Mouse (Mus musculus): ENCODE results near the gene Ssc4d. TPM values are rescaled to one million over a fixed set of nuclear protein-coding genes. Genes with fewer than 3 reads are reported as not detected.

Ssc4d gene
- polyA plus RNA-seq, 1 experiment from 2014 or later, result 3.4 TPM

DNA sequence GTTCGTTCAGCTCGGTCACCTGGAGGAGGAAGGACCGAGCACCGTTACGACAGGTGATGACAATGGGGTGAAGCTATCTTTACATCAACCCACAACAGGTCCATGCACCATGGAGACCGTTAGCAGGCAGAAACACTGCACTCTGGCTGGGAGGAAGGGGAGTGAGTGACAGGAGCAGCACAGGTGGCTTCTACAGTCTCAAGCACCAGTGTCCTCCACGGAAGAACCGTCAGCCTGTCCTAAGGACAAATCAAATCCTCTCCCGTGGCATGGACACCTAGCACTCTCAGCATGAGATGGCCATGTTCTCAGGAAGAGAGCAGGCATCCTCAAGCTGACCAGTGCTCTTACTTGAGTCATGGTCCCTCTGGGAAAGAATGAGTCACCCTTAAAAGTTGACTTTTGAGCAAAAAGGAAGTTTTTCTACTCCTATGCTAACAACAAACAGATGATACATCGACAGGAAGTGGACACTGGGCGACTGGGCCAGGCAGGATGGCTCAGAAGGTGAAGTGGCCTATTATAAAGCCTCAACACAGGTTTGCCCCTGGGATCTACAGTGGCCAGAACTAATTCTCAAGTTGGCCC is 62.6 kb downstream of the Ssc4d start:
- Histone ChIP-seq H3K4me1 (ENCODE audit: control insufficient read depth, insufficient read depth, low read depth, low read length) (no peaks in the 10 kb centered on the region), H3K9me3 (ENCODE audit: control insufficient read depth, low read length) (no peaks in the 10 kb centered on the region), H3K36me3 (ENCODE audit: control insufficient read depth, insufficient read depth, low read length) (peaks cover 26% of the 10 kb centered on the region), H3K4me2 (ENCODE audit: low read length) (no peak overlapping the region), H3K4me3 (ENCODE audit: low read length) (no peak overlapping the region), H3K27me3 (replicated peaks; ENCODE audit: control insufficient read depth, insufficient read depth, low read length) (no peaks in the 10 kb centered on the region), H3K9ac (ENCODE audit: low read depth, low read length) (no peak overlapping the region), H3K27ac (ENCODE audit: low read depth, low read length) (no peak overlapping the region)
- no peak for ATAC-seq
- 87% methylated on average over 11 of the region's 11 CpGs for WGBS

DNA sequence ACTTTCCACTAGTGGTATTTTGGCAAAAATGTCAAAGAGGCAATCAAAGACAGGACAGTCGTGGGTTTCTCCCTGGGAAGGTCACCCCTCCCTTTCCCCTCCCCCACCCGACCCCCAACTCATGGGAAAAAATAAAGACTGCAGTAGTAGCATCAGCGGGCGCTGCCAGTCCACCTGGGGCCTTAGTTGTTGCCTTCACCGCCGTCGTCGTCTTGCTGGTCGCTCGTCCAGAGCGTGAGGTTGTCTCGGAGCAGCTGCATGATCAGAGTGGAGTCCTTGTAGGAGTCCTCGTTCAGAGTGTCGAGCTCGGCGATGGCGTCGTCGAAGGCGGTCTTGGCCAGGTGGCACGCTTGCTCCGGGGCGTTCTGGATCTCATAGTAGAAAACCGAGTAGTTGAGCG is 63.5 kb downstream of the Ssc4d start:
- H3K27ac ChIP-seq (ENCODE audit: low read depth, low read length), result no peak overlapping the region
- no peaks in the 10 kb centered on the region for H3K27me3 ChIP-seq (replicated peaks; ENCODE audit: control insufficient read depth, insufficient read depth, low read length)
- WGBS, result 85% methylated on average over 25 of the region's 25 CpGs
- ATAC-seq, result no peak
- H3K4me1 ChIP-seq (ENCODE audit: control insufficient read depth, insufficient read depth, low read depth, low read length), result no peaks in the 10 kb centered on the region
- no peaks in the 10 kb centered on the region for H3K9me3 ChIP-seq (ENCODE audit: control insufficient read depth, low read length)
- no peak overlapping the region for H3K4me3 ChIP-seq (ENCODE audit: low read length)
- H3K4me2 ChIP-seq (ENCODE audit: low read length), result no peak overlapping the region
- no peak overlapping the region for H3K9ac ChIP-seq (ENCODE audit: low read depth, low read length)
- peaks cover 26% of the 10 kb centered on the region for H3K36me3 ChIP-seq (ENCODE audit: control insufficient read depth, insufficient read depth, low read length)

Other genes with a start within 250 kb of the Ssc4d start
- 90.3 and 93.5 TPM in 2 replicates for gene Tmem120a, start 230.1 kb downstream of the Ssc4d start, polyA plus RNA-seq (2015; fragmentation: Nextera tagmentation; extraction: Ambion mirVana)
- 0.48 and 0.51 TPM in 2 replicates for gene Styxl1, start 196.1 kb downstream of the Ssc4d start, polyA plus RNA-seq (2015; fragmentation: Nextera tagmentation; extraction: Ambion mirVana)
- 670 and 701 TPM in 2 replicates for gene Mdh2, start 196.1 kb downstream of the Ssc4d start, polyA plus RNA-seq (2015; fragmentation: Nextera tagmentation; extraction: Ambion mirVana)
- 59.7 and 65.9 TPM in 2 replicates for gene Srrm3, start 167.6 kb downstream of the Ssc4d start, polyA plus RNA-seq (2015; fragmentation: Nextera tagmentation; extraction: Ambion mirVana)
- gene Hspb1, start 86.6 kb downstream of the Ssc4d start, polyA plus RNA-seq (2015; fragmentation: Nextera tagmentation; extraction: Ambion mirVana), result 15.6 and 29.6 TPM in 2 replicates
- 996 and 1,023 TPM in 2 replicates for gene Ywhag, start 39.9 kb downstream of the Ssc4d start, polyA plus RNA-seq (2015; fragmentation: Nextera tagmentation; extraction: Ambion mirVana)
- 0.15 TPM in 1 of 2 replicates, not detected in the other for gene Zp3, start 5.6 kb upstream of the Ssc4d start, polyA plus RNA-seq (2015; fragmentation: Nextera tagmentation; extraction: Ambion mirVana)
- gene Dtx2, start 20.3 kb upstream of the Ssc4d start, polyA plus RNA-seq (2015; fragmentation: Nextera tagmentation; extraction: Ambion mirVana), result 22.9 and 28.6 TPM in 2 replicates
- 0.04 TPM in 1 of 2 replicates, not detected in the other for gene Upk3b, start 64.0 kb upstream of the Ssc4d start, polyA plus RNA-seq (2015; fragmentation: Nextera tagmentation; extraction: Ambion mirVana)
- 0.25 TPM in 1 of 2 replicates, not detected in the other for gene Upk3bl, start 80.0 kb upstream of the Ssc4d start, polyA plus RNA-seq (2015; fragmentation: Nextera tagmentation; extraction: Ambion mirVana)
- gene Rasa4, start 109.4 kb upstream of the Ssc4d start, polyA plus RNA-seq (2015; fragmentation: Nextera tagmentation; extraction: Ambion mirVana), result 22.2 and 25.0 TPM in 2 replicates
- 198 and 210 TPM in 2 replicates for gene Polr2j, start 142.1 kb upstream of the Ssc4d start, polyA plus RNA-seq (2015; fragmentation: Nextera tagmentation; extraction: Ambion mirVana)
- gene Lrwd1, start 161.5 kb upstream of the Ssc4d start, polyA plus RNA-seq (2015; fragmentation: Nextera tagmentation; extraction: Ambion mirVana), result 25.2 and 26.3 TPM in 2 replicates
- gene Alkbh4, start 161.6 kb upstream of the Ssc4d start, polyA plus RNA-seq (2015; fragmentation: Nextera tagmentation; extraction: Ambion mirVana), result 20.4 and 22.7 TPM in 2 replicates
- 50.1 and 51.0 TPM in 2 replicates for gene Orai2, start 196.2 kb upstream of the Ssc4d start, polyA plus RNA-seq (2015; fragmentation: Nextera tagmentation; extraction: Ambion mirVana)
- 63.1 and 67.2 TPM in 2 replicates for gene Prkrip1, start 224.4 kb upstream of the Ssc4d start, polyA plus RNA-seq (2015; fragmentation: Nextera tagmentation; extraction: Ambion mirVana)